In genomic region chr1:58422879-58423278, GRCm38 (mm10) we compare ENCODE assay signal across 8 mouse cellular contexts. TPM values are rescaled to one million over a fixed set of nuclear protein-coding genes. Genes with fewer than 3 reads are reported as not detected.
A peak's percentile ranks its signal among the peaks of the same experiment; 100 is the strongest.
DNase-seq lines count a peak whose midpoint lies in the region; ATAC-seq and TF ChIP-seq lines count a peak whose summit lies in the region.

No protein-coding gene starts in this region.

- H3K4me1 ChIP-seq in forebrain, embryonic 12.5 days, result peaks cover 18% of the 10 kb centered on the region
- H3K4me1 ChIP-seq in liver, embryonic 15.5 days (replicated peaks), result peaks cover 35% of the 10 kb centered on the region
- H3K4me1 ChIP-seq in neural tube, embryonic 13.5 days (replicated peaks), result peaks cover 34% of the 10 kb centered on the region

- no peaks in the 10 kb centered on the region for H3K27me3 ChIP-seq in forebrain, embryonic 12.5 days
- no peaks in the 10 kb centered on the region for H3K27me3 ChIP-seq in liver, embryonic 15.5 days
- H3K27me3 ChIP-seq in neural tube, embryonic 13.5 days, result no peaks in the 10 kb centered on the region

- no peak for TF ChIP-seq CTCF in brain, embryonic 14.5 days (IDR thresholded peaks at IDR 0.05; ENCODE audit: borderline replicate concordance, extremely low read depth, insufficient read depth, insufficient read length)

- TF ChIP-seq POLR2A in brain, embryonic 14.5 days (IDR thresholded peaks at IDR 0.05; ENCODE audit: borderline replicate concordance, extremely low read depth, insufficient read depth, insufficient read length, poor library complexity, severe bottlenecking), result no peak

- DNase-seq in cerebellum, adult 11-12 months, result peak; percentile 37
- no peak for DNase-seq in cerebellum, postnatal 4 days (ENCODE audit: low spot score in 2 of 2)
- peak; percentile 88 for DNase-seq in brain, embryonic 14.5 days (ENCODE audit: low read depth)
- DNase-seq in induced T-regulatory cell, adult 2 months (ENCODE audit: low read depth), result peak; percentile 95
- no peak for DNase-seq in left cerebral cortex, adult 9 months (ENCODE audit: low spot score in 2 of 2)

- ATAC-seq in forebrain, embryonic 12.5 days (ENCODE audit: low FRiP score), result peak; percentile 33; the same call in 1 of the 2 replicates
- ATAC-seq in liver, embryonic 15.5 days (ENCODE audit: insufficient read depth), result peak; percentile 64
- no peak for ATAC-seq in neural tube, embryonic 13.5 days (ENCODE audit: low read depth)

- H3K4me2 ChIP-seq in forebrain, embryonic 12.5 days, result peak overlapping the region; percentile 69
- H3K4me2 ChIP-seq in liver, embryonic 15.5 days, result peak overlapping the region; percentile 75
- peak overlapping the region; percentile 66 for H3K4me2 ChIP-seq in neural tube, embryonic 13.5 days

- H3K36me3 ChIP-seq in forebrain, embryonic 12.5 days (replicated peaks), result peaks cover 32% of the 10 kb centered on the region
- H3K36me3 ChIP-seq in liver, embryonic 15.5 days (replicated peaks), result peaks cover 38% of the 10 kb centered on the region
- H3K36me3 ChIP-seq in neural tube, embryonic 13.5 days, result peaks cover 30% of the 10 kb centered on the region

- no peaks in the 10 kb centered on the region for H3K9me3 ChIP-seq in forebrain, embryonic 12.5 days
- no peaks in the 10 kb centered on the region for H3K9me3 ChIP-seq in liver, embryonic 15.5 days (replicated peaks)
- H3K9me3 ChIP-seq in neural tube, embryonic 13.5 days, result no peaks in the 10 kb centered on the region

- H3K27ac ChIP-seq in forebrain, embryonic 12.5 days, result peak overlapping the region; percentile 99; the same call in 1 of the 2 replicates
- peak overlapping the region; percentile 99 for H3K27ac ChIP-seq in liver, embryonic 15.5 days (replicated peaks)
- peak overlapping the region; percentile 100 for H3K27ac ChIP-seq in neural tube, embryonic 13.5 days (replicated peaks)

- peak overlapping the region; percentile 99 for H3K9ac ChIP-seq in forebrain, embryonic 12.5 days
- peak overlapping the region; percentile 100 for H3K9ac ChIP-seq in liver, embryonic 15.5 days
- H3K9ac ChIP-seq in neural tube, embryonic 13.5 days, result peak overlapping the region; percentile 100

- H3K4me3 ChIP-seq in forebrain, embryonic 12.5 days (replicated peaks), result peak overlapping the region; percentile 100
- peak overlapping the region; percentile 100 for H3K4me3 ChIP-seq in liver, embryonic 15.5 days (replicated peaks)
- peak overlapping the region; percentile 100 for H3K4me3 ChIP-seq in neural tube, embryonic 13.5 days

- WGBS in forebrain, embryonic 12.5 days, result 16% methylated on average over 13 of the region's 13 CpGs
- WGBS in liver, embryonic 15.5 days (ENCODE audit: insufficient replicate concordance), result 5% methylated on average over 13 of the region's 13 CpGs
- 8% methylated on average over 13 of the region's 13 CpGs for WGBS in neural tube, embryonic 13.5 days

RNA-seq across cellular contexts. Expression of gene Clk1, which starts 1.0 kb away (rescaled TPM):
- 204 and 259 TPM in 2 replicates for polyA plus RNA-seq in brain, embryonic 14.5 days (2012; rRNA removed)
- polyA plus RNA-seq in forebrain, embryonic 12.5 days (2016; fragmentation: Nextera tagmentation; extraction: Ambion mirVana), result 149 and 159 TPM in 2 replicates
- 79.8 TPM in 2 replicates for polyA plus RNA-seq in liver, embryonic 15.5 days (2015; fragmentation: Nextera tagmentation; extraction: Ambion mirVana)
- polyA plus RNA-seq in neural tube, embryonic 13.5 days (2015; fragmentation: Nextera tagmentation; extraction: Ambion mirVana), result 180 and 184 TPM in 2 replicates

RNA-seq across cellular contexts. Expression of gene Nif3l1, which starts 22.1 kb away (rescaled TPM):
- polyA plus RNA-seq in brain, embryonic 14.5 days (2012; rRNA removed), result 44.8 and 49.3 TPM in 2 replicates
- polyA plus RNA-seq in forebrain, embryonic 12.5 days (2016; fragmentation: Nextera tagmentation; extraction: Ambion mirVana), result 57.9 and 65.0 TPM in 2 replicates
- polyA plus RNA-seq in liver, embryonic 15.5 days (2015; fragmentation: Nextera tagmentation; extraction: Ambion mirVana), result 13.2 and 13.9 TPM in 2 replicates
- 53.8 and 56.6 TPM in 2 replicates for polyA plus RNA-seq in neural tube, embryonic 13.5 days (2015; fragmentation: Nextera tagmentation; extraction: Ambion mirVana)

RNA-seq across cellular contexts. Expression of gene Ppil3, which starts 22.4 kb away (rescaled TPM):
- 32.6 and 34.6 TPM in 2 replicates for polyA plus RNA-seq in brain, embryonic 14.5 days (2012; rRNA removed)
- polyA plus RNA-seq in forebrain, embryonic 12.5 days (2016; fragmentation: Nextera tagmentation; extraction: Ambion mirVana), result 47.5 and 49.4 TPM in 2 replicates
- polyA plus RNA-seq in liver, embryonic 15.5 days (2015; fragmentation: Nextera tagmentation; extraction: Ambion mirVana), result 20.3 and 20.5 TPM in 2 replicates
- polyA plus RNA-seq in neural tube, embryonic 13.5 days (2015; fragmentation: Nextera tagmentation; extraction: Ambion mirVana), result 52.0 and 66.6 TPM in 2 replicates

RNA-seq across cellular contexts. Expression of gene Bzw1, which starts 30.2 kb away (rescaled TPM):
- 137 and 151 TPM in 2 replicates for polyA plus RNA-seq in brain, embryonic 14.5 days (2012; rRNA removed)
- polyA plus RNA-seq in forebrain, embryonic 12.5 days (2016; fragmentation: Nextera tagmentation; extraction: Ambion mirVana), result 509 and 526 TPM in 2 replicates
- polyA plus RNA-seq in liver, embryonic 15.5 days (2015; fragmentation: Nextera tagmentation; extraction: Ambion mirVana), result 110 and 123 TPM in 2 replicates
- 339 and 361 TPM in 2 replicates for polyA plus RNA-seq in neural tube, embryonic 13.5 days (2015; fragmentation: Nextera tagmentation; extraction: Ambion mirVana)

Comparison
In these comparisons a context has a peak if more than half of its experiments do, and no peak if none do; other contexts are left out.
1. DNase-seq: peak in cerebellum, adult 11-12 months (single experiment), brain, embryonic 14.5 days (single experiment) and induced T-regulatory cell, adult 2 months (single experiment); none in cerebellum, postnatal 4 days (0 of 2) and left cerebral cortex, adult 9 months (0 of 2).
2. Peak in every context shown above with its lines, with median percentiles within 50 percentile points of each other: H3K27ac ChIP-seq, H3K4me2 ChIP-seq, H3K4me3 ChIP-seq and H3K9ac ChIP-seq.